Mouse (Mus musculus) cerebellum, adult 11-12 months (tissue): ENCODE results near the gene Ttll5.

Experiments
- DNase-seq: peaks from one replicate; pipeline ENCODE4 v3.0.0; 2022

Ttll5 gene

GRCm38 (mm10) chr12:86022282-86022984, 198.0 kb downstream of the Ttll5 start:
- DNase-seq, result no peak

DNA sequence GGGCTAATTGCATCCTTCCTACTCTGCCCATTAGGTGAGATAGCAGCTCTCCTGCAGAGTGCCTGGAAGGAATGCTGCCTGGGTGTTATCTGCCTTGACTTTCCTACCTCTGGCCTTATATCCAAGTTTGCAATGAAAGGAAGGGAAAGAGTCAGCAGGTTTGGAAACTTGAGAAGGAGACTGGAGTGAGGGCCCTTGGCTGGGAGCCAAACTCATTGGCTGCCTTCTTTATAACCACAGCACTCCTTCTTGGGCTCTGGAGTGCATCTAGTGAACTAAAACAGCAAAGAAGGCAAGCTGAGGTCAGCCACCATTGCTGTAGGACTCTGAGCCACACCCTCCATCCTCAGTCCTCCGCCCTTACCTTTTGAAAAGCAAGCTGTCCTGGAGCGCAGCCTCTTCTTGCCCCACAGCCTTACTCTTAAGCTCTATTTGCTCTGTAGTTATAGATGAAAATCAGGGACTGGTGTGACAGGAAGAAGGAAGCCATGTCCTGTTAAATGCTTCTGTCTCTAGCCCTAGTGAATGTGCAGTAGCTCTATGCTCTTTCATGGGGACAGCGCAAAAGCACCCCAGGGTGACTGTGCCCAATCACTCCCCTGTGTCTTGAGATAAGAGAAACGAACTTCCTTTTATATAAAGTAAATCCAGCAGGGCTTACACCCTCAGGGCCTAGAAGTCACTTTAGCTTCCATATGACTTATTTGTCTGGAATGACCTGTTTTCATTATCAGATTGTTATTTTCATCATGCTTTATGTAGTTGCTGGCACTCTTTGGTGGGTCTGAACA, 198.8 kb downstream of the Ttll5 start:
- DNase-seq, result no peak

GRCm38 (mm10) chr12:86024426-86024825, 200.0 kb downstream of the Ttll5 start:
- no peak for DNase-seq

DNA sequence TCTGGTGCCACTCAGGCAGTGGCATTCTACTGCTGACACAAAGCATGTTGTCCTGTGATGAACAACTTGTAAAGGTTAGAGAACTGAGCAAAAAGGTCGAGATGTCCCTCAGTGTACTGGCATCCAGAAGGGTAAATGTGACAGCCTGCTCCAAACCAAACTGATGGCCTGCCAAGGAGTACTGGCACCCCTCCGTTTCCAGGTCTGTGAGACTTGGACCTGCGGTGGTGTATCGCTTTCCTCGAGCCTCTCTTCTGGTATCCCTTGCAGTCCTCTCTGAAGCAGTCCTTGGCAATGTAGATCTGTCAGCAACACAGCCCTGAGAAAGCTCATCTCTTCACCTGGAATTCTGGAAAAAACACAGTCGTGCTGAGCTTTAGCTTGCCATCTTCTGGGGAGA, 201.0 kb downstream of the Ttll5 start:
- peak; percentile 85 for DNase-seq

DNA sequence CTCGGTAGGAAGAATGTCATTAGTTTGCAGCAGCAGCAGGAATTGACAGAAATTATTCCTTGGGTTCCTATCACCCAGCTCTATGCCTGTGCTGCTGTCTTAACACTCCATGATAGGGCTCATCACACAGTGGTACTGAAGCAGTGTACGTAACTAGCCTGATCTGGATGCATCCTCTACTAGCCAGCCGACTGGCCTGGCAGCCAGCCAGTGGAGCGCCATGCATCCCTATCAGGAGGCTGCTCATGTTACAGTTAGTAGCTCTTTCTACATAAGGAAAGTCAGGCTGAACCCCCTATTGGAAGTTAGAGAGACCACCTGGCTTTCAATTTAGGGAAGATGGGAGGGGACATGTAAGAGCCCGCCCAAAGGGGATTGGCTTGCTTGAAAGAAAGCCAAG, 202.5 kb downstream of the Ttll5 start:
- DNase-seq, result peak; percentile 57

- no peak for DNase-seq
Observed at GRCm38 (mm10) chr12:86027747-86028146, 203.3 kb downstream of the Ttll5 start.

- no peak for DNase-seq
Observed at GRCm38 (mm10) chr12:86030932-86031331, 206.5 kb downstream of the Ttll5 start.

- no peak for DNase-seq
Observed at GRCm38 (mm10) chr12:86035586-86035985, 211.1 kb downstream of the Ttll5 start.

DNA sequence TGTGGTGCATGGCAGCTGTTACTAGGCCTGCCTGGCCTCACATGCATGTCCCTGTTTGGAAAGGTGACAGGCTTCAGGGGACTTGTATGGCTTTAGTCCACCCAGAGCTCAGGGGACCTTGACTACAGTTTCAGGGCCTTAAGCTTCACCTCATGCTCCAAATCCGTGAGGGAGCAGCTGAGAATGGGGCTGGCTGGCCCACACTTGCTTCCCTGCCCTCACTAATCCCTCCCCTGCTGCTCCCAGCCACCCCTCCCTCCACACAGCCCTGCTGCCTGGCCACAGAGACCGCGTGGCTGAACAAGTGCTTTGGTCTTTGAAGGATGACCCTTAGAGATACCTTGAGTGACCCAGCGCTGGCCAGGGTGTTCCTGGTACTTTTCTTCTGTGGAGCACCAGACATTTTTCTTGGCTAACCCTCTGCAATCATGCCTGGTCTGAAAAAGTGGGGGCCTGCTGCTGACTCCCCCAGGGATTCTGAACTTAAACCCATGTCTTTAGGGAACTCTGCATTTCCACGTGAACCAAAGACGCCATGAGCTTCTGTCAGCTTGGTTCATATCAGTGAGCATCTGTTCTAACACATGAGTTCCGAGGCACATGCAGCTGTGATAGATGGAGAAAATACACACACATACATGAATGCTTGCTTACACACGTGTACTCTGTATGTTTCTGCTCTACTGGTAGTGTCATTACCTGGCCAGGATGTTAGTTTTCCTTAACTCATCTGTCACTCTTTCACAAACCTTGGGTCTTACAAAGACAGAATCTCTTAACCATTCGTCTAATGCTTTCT, 212.1 kb downstream of the Ttll5 start:
- no peak for DNase-seq

DNA sequence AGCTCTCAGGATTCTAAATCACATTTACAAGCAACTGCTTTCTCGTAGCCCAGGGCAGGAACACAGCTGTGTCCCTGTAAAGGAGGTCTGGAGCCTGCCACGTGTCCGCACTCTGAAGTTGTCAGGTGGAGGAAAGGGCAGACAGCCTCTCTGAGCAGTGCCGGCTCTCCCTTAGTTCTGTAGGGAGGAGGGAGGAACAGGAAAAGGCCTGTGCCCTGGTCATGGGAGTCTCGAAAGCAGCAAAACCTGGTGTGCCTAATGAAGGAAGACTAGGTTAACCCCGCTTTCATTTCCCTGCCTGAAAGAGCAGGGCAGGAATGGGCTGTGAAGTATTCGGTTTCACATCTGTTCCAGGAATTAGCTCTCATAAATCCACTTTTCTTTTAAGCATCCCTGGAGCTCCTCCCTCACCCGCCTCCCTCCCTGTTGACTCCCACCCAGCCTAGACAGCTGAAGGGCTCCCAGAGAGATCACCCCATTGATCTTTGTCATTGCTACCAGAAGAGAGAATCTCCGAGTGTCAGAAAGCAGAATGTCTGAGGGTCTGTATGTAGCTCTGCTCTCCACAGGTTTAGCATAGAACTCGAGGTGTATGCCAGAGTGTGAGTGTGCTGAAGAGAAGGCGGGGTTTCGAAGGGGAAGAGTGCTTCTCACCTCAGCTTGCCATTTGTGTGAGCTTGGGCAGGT, 212.9 kb downstream of the Ttll5 start:
- DNase-seq, result no peak

DNA sequence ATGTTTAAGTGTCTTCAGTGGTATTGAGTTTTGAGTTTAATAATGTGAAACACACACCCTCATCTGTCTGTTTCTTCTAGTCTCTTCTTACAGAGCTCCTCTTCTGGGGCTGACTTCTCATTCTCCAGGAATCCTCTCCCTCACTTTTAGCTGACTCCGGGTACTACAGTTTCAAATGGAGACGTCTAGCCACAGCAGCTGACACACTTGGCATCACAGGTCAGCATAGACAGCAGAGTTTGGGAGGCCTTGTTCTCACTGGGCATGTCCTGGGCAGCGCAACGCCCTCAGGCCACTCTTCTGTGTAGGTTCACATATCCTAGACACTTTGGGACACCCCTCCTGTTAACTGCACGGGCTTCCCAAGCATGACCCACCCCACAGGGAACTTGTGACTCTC, 214.6 kb downstream of the Ttll5 start:
- no peak for DNase-seq

DNA sequence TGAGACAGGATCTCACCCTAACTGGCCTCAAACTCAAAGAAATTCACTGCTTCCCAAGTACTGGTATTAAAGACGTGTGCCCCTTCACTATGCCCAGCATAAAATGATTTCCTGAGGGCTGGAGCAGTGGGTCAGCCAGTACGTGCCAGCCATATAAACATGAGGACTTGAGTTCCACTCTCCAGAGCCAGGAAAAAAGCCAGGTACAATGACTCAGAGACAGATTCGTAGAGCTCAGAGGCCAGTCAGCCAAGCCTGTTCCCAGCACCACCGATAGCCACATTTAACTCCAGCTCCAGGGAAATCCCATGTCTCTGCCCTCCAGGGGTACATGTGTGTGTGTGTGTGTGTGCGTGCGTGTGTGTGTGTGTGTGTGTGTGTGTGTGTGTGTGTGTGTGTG, 215.3 kb downstream of the Ttll5 start:
- no peak for DNase-seq

- DNase-seq, result no peak
Observed at GRCm38 (mm10) chr12:86046141-86046540, 221.7 kb downstream of the Ttll5 start.

- DNase-seq, result no peak
Observed at GRCm38 (mm10) chr12:86046776-86047175, 222.3 kb downstream of the Ttll5 start.

GRCm38 (mm10) chr12:86047376-86047775, 222.9 kb downstream of the Ttll5 start:
- no peak for DNase-seq

DNA sequence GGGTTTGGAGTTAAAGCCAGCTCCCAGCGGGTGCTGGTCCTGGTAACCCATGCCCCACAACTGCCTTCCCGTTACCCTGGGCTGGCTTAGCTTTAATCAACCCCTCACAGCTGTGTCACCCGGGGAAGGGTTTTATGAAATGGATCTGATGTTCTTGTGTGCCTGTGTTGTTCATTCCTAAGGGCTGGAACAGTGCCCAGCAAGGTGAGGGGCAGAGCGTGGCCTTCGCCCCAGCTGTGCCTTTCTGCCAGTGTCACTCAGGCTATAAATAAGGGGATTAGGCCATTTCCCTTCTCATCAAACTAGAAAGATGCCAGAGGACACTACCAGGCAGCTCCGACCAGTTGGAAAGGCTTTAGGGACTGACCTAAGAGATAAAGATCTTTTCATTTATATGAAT, 225.4 kb downstream of the Ttll5 start:
- no peak for DNase-seq

- no peak for DNase-seq
Observed at GRCm38 (mm10) chr12:86051477-86051876, 227.0 kb downstream of the Ttll5 start.

- no peak for DNase-seq
Observed at GRCm38 (mm10) chr12:86055306-86055705, 230.8 kb downstream of the Ttll5 start.

GRCm38 (mm10) chr12:86056976-86057375, 232.5 kb downstream of the Ttll5 start:
- DNase-seq, result no peak

DNA sequence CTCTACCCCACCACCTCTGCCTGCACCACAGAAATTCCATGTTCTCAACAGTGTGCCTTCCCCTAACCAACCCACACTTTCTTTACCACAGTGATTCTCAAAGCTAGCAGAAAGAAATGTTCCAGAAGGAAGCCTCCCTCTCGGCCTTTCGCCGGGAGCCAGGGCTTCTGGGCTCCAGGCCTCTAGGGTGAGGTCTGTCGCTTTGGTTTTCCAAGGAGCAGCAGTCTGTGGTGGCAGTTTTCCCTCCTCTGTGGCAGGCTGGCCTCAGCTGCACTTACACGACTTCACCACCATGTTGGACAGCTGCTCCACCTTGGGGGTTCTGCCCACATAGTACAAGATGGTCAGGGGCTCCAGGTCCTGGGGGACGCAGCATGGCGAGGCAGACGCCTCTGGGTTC, 233.1 kb downstream of the Ttll5 start:
- DNase-seq, result no peak

GRCm38 (mm10) chr12:86059341-86059740, 234.9 kb downstream of the Ttll5 start:
- no peak for DNase-seq

- DNase-seq, result no peak
Observed at GRCm38 (mm10) chr12:86064796-86065195, 240.3 kb downstream of the Ttll5 start.

GRCm38 (mm10) chr12:86071432-86071831, 247.0 kb downstream of the Ttll5 start:
- no peak for DNase-seq
